Mouse (Mus musculus) embryonic facial prominence, embryonic 11.5 days (tissue): ENCODE measurements around the gene Slfnl1. TPM values are rescaled to one million over a fixed set of nuclear protein-coding genes. Genes with fewer than 3 reads are reported as not detected.

Experiments
- ATAC-seq: fragments of 200-750 bp; cut with Nextera tagmentation; replicated peaks from 2 replicates; pipeline ENCODE4 v1.8.0; 2017; ENCODE audit warnings: low read depth; ENCODE audit not compliant: insufficient number of reproducible peaks, low FRiP score, low TSS enrichment
- DNase-seq: peaks from one replicate; pipeline ENCODE4 v3.0.0-alpha.2; 2015; ENCODE audit warnings: low spot score
- H3K27ac ChIP-seq: fragments of 300-500 bp; sonication (generic); replicated peaks from 2 replicates; pipeline ENCODE4 v1.5.1; 2014; ENCODE audit warnings: mild to moderate bottlenecking, low read depth, low read length, control low read depth
- H3K27me3 ChIP-seq: fragments of 300-500 bp; sonication (generic); 2 replicates; pipeline ENCODE4 v1.6.1; 2014; ENCODE audit warnings: mild to moderate bottlenecking, low read length, moderate library complexity, mixed read lengths; ENCODE audit not compliant: control insufficient read depth, insufficient read depth
- H3K36me3 ChIP-seq: fragments of 300-500 bp; sonication (generic); replicated peaks from 2 replicates; pipeline ENCODE4 v1.6.1; 2014; ENCODE audit warnings: low read depth, mild to moderate bottlenecking, low read length, moderate library complexity, mixed read lengths; ENCODE audit not compliant: control insufficient read depth, insufficient read depth
- H3K4me1 ChIP-seq: fragments of 300-500 bp; sonication (generic); 2 replicates; pipeline ENCODE4 v1.6.1; 2014; ENCODE audit warnings: low read length, mixed read lengths; ENCODE audit not compliant: control insufficient read depth, insufficient read depth
- H3K4me2 ChIP-seq: fragments of 300-500 bp; sonication (generic); 2 replicates; pipeline ENCODE4 v1.6.1; 2014; ENCODE audit warnings: low read depth, mild to moderate bottlenecking, control low read depth, low read length, moderate library complexity
- H3K4me3 ChIP-seq: fragments of 300-500 bp; sonication (generic); 2 replicates; pipeline ENCODE4 v1.5.1; 2014; ENCODE audit warnings: low read depth, low read length, control low read depth
- H3K9ac ChIP-seq: fragments of 300-500 bp; sonication (generic); replicated peaks from 2 replicates; pipeline ENCODE4 v1.6.1; 2014; ENCODE audit warnings: mild to moderate bottlenecking, control low read depth, low read length
- H3K9me3 ChIP-seq: fragments of 300-500 bp; sonication (generic); replicated peaks from 2 replicates; pipeline ENCODE4 v1.6.1; 2016; ENCODE audit warnings: mild to moderate bottlenecking, low read length, inconsistent platforms, mixed read lengths; ENCODE audit not compliant: control insufficient read depth
- WGBS: fragments of 180-500 bp; shearing (Covaris S2); extraction: QIAGEN DNeasy Blood & Tissue Kit; methylation state at CpG from one replicate; pipeline ENCODE4 v1.1.7; 2014; 5-methylcytosine and 5-hydroxymethylcytosine counted together
- polyA plus RNA-seq: library from polyadenylated mRNA; unstranded; fragments of >200 nt; fragmentation: Nextera tagmentation; extraction: Ambion mirVana; gene quantifications from 2 replicates; pipeline ENCODE4 v1.2.1, GENCODE M21; 2014

The Slfnl1 gene
- polyA plus RNA-seq, 1 experiment from 2014 or later, result not detected

- no peak overlapping the region for H3K4me3 ChIP-seq
- no peak overlapping the region for H3K27ac ChIP-seq
- DNase-seq (no peak), ATAC-seq (no peak)
- 60% methylated on average over 5 of the region's 5 CpGs for WGBS
- no peaks in the 10 kb centered on the region for H3K27me3 ChIP-seq
- H3K36me3 ChIP-seq, result peaks cover 5% of the 10 kb centered on the region
- no peaks in the 10 kb centered on the region for H3K4me1 ChIP-seq
- H3K9ac ChIP-seq, result no peak overlapping the region
- H3K9me3 ChIP-seq, result no peaks in the 10 kb centered on the region
- H3K4me2 ChIP-seq, result no peak overlapping the region
These were observed 36.0 kb downstream of the Slfnl1 start for GRCm38 (mm10) chr4:120568005-120568404.

GRCm38 (mm10) chr4:120569025-120569424, 37.0 kb downstream of the Slfnl1 start:
- no peak for ATAC-seq
- no peaks in the 10 kb centered on the region for H3K4me1 ChIP-seq
- no peaks in the 10 kb centered on the region for H3K27me3 ChIP-seq
- H3K36me3 ChIP-seq, result peaks cover 5% of the 10 kb centered on the region
- peak overlapping the region; percentile 78 for H3K4me2 ChIP-seq
- WGBS, result 10% methylated on average over 4 of the region's 4 CpGs
- peak overlapping the region; percentile 92 for H3K9ac ChIP-seq
- DNase-seq, result peak; percentile 8
- H3K9me3 ChIP-seq, result no peaks in the 10 kb centered on the region
- H3K27ac ChIP-seq, result no peak overlapping the region; the same call in 1 of the 2 replicates
- peak overlapping the region; percentile 80 for H3K4me3 ChIP-seq

GRCm38 (mm10) chr4:120569486-120570437, 37.7 kb downstream of the Slfnl1 start, which contains the start of gene Ctps:
Gene Ctps (minus strand): TSS chr4:120570276.
- H3K9ac ChIP-seq, result peak within 1 kb of the TSS; percentile 92
- H3K27ac ChIP-seq, result peak within 1 kb of the TSS; percentile 88
- under 1% methylated on average over 96 of the region's 97 CpGs for WGBS
- peak; percentile 96 for ATAC-seq
- H3K4me3 ChIP-seq, result peak within 1 kb of the TSS; percentile 80
- no peaks in the 10 kb centered on the region for H3K27me3 ChIP-seq
- H3K4me2 ChIP-seq, result peak within 1 kb of the TSS; percentile 78
- peak; percentile 94 for DNase-seq
- no peaks in the 10 kb centered on the region; the same call in 1 of the 2 replicates for H3K36me3 ChIP-seq
- no peaks in the 10 kb centered on the region for H3K9me3 ChIP-seq
- H3K4me1 ChIP-seq, result no peaks in the 10 kb centered on the region

GRCm38 (mm10) chr4:120570438-120571069, 38.5 kb downstream of the Slfnl1 start:
- Histone ChIP-seq H3K9ac (peak overlapping the region; percentile 92), H3K4me1 (no peaks in the 10 kb centered on the region), H3K9me3 (no peaks in the 10 kb centered on the region), H3K27me3 (no peaks in the 10 kb centered on the region), H3K4me3 (peak overlapping the region; percentile 80), H3K27ac (peak overlapping the region; percentile 68), H3K4me2 (peak overlapping the region; percentile 78), H3K36me3 (no peaks in the 10 kb centered on the region)
- 2% methylated on average over 27 of the region's 27 CpGs for WGBS
- DNase-seq (no peak), ATAC-seq (peak; percentile 65; the same call in 1 of the 2 replicates)

GRCm38 (mm10) chr4:120571070-120571464, 39.0 kb downstream of the Slfnl1 start:
- Histone ChIP-seq H3K4me3 (no peak overlapping the region), H3K4me1 (no peaks in the 10 kb centered on the region), H3K36me3 (no peaks in the 10 kb centered on the region), H3K9me3 (no peaks in the 10 kb centered on the region), H3K9ac (no peak overlapping the region; the same call in 1 of the 2 replicates), H3K27ac (0 out of 2 replicates have a peak overlapping the region, but pooled peaks have one; percentile 68), H3K4me2 (peak overlapping the region; percentile 78; the same call in 1 of the 2 replicates), H3K27me3 (no peaks in the 10 kb centered on the region)
- 76% methylated on average over 3 of the region's 3 CpGs for WGBS
- DNase-seq, result no peak
- no peak for ATAC-seq

- Histone ChIP-seq H3K27ac (no peak overlapping the region), H3K4me2 (no peak overlapping the region), H3K9ac (no peak overlapping the region), H3K36me3 (no peaks in the 10 kb centered on the region), H3K4me3 (no peak overlapping the region), H3K4me1 (no peaks in the 10 kb centered on the region), H3K27me3 (no peaks in the 10 kb centered on the region), H3K9me3 (no peaks in the 10 kb centered on the region)
- DNase-seq (no peak), ATAC-seq (no peak)
- 74% methylated on average over 3 of the region's 3 CpGs for WGBS
These were observed 39.7 kb downstream of the Slfnl1 start for GRCm38 (mm10) chr4:120571691-120572090.

GRCm38 (mm10) chr4:120580894-120581293, 48.9 kb downstream of the Slfnl1 start:
- ATAC-seq, result no peak
- DNase-seq, result no peak
- no peaks in the 10 kb centered on the region for H3K36me3 ChIP-seq

More at GRCm38 (mm10) chr4:120580894-120581293, 48.9 kb downstream of the Slfnl1 start:
- Histone ChIP-seq H3K4me1 (no peaks in the 10 kb centered on the region), H3K27ac (no peak overlapping the region), H3K27me3 (no peaks in the 10 kb centered on the region), H3K4me2 (no peak overlapping the region), H3K9me3 (no peaks in the 10 kb centered on the region), H3K9ac (no peak overlapping the region), H3K4me3 (no peak overlapping the region)
- WGBS, result 81% methylated on average over 5 of the region's 5 CpGs
